Mouse (Mus musculus) layer of hippocampus, adult 18-20 months (tissue): ENCODE measurements at regions not wholly inside any gene's neighbourhood (a gene's known extent, or its start where the extent isn't known, plus 50 kb on each side); places are given as distances from the start of the nearest gene placed in this dataset.
A peak's percentile ranks its signal among the peaks of the same experiment; 100 is the strongest.

ENCODE experiments used
- DNase-seq, 2 experiments: peaks; one replicate each; pipeline ENCODE4 v3.0.0; 2022; ENCODE audit warnings: low spot score in 2 of 2

DNA sequence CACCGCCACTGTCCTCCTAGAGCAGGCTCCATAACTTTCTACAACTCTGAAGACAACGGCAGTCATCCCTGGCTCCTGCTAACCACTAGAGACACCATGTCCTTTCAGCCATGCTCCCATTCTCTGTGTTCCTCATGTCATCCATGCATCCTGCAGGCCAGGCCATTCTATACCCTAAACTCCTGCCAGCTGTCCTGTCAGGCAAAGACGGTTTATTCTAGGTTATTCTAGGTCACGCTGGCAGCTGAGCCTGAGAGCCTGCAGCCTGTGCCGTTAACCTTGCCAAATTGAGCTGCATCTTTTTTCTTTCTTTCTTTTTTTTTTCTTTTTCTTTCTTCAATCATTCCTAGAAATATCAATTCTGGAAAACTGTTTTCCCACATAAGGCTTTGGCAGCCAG lies 406.0 kb upstream of the Acvr2a start:
- no peak for DNase-seq

DNA sequence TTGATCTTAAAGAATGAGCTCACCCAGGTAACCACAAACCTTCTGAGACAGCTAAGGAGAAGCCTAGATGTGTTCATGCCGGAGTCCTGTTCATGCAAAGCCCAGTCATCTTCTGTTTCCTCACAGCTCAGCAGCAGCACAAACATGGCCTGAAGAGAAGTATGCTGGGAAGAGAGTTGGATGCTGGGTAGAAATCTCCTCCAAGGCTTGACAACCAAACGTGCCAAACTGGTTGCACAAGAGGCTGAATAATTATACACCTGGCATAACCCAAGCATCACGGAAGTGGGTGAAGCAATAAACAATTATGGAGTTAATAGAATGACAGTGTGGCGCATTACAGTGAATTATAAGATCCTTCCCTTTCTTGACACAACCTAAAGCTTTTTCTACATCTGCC lies 404.0 kb upstream of the Acvr2a start:
- no peak for DNase-seq

- no peak for DNase-seq
Measured at GRCm38 (mm10) chr2:48411392-48411791, 402.5 kb upstream of the Acvr2a start.

DNA sequence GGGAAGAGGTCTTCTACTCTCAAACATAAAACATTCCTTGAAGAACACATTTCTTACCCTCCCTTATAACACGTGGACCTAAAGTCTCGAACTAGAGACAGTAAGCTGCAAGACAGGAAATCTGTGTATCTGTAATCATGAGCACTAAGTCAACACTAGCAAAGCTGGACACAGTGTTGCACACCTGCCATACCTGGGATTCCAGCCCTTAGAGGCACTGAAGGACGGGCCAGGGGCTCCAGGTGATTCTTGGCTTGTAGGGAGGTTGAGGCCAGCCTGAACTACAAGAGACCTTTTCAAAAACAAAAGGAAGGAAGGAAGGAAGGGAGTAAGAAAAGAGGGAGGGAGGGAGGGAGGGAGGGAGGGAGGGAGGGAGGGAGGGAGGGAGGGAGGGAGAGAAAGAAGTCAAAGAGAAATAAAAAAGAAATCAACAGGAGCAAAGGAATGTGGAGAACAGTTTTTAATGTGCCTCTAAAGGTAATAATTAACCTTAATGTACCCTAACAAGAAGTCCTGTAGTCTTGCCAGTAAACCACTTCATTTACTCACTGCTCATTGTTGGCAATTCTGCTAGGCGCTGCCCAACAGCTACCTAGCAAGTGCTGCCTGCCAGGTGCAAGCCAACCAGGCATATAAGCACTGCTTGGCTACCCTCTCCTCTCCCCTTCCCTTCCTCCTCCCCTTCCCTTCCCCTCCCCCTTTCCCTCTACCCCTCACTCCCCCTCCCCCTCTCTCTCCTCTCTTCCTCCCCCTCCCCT lies 401.0 kb upstream of the Acvr2a start:
- no peak for DNase-seq

DNA sequence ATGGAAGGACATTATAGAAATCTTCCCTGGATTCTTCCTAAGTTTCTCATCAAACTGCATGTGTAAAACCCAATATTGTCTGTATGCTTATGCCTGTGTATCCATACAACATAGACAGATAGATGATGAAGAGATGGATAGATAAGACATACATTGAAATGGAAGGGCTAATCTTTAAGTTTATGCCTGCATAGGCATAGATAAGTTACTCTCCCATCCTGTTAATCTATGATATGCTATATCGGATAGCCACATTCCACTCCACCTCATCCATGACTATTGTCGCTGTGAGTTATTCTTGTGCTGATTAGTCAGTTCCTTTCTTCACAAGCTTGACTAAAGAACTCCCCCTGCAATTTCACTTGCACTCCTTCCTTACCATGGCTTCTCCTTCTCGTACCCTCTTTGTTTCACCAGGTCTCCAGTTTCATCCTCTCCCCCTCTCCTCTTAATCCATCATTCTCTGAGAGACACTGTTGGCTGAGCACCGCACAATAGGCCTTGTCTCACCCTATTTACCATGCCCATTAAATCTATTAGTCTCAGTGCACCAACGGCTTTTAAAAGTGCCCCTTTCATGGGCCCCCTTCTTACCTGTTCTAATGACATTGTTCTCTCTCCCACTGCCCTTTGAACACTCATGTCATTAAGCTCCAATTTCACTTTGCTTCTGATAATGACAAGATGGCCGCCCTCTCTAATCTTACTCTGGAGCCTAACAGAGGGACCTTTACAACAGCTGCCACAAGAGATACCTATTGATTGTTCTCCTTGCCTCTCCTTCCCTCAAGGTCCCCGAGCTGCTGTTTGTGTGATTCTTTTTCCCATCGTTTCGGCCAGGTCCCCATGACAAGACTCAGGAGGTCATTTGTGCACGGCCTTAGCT lies 399.1 kb upstream of the Acvr2a start:
- DNase-seq = no peak

GRCm38 (mm10) chr2:48416207-48416750 lies 397.6 kb upstream of the Acvr2a start:
- no peak for DNase-seq

DNA sequence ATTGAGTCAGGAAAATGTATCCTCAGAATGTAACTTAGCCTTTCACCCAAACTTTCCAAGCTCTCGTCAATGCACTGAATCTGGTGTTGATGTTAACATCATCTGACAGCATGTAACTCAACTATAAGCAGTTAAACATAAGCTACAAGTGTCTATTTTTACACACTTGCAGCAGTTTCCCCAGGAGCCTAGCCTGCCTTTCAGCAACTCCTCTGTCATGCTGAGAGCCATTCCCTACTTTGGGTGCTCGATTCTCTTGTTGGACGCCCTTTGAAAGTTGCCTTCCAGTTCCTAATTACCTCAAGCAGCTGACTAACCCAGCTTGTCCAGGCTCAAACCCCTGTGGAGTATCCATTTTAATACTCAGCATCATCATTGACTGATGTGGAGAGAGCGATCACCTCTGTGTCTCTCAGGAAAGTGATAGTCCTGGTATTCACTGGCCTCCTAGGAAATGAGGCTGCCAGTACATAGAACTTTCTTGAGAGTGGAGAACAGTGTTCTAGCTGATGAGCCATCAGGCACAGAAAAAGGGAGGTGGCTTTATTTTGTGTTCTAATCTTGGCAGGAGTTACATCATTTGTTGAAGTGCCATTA lies 396.8 kb upstream of the Acvr2a start:
- DNase-seq = no peak

DNA sequence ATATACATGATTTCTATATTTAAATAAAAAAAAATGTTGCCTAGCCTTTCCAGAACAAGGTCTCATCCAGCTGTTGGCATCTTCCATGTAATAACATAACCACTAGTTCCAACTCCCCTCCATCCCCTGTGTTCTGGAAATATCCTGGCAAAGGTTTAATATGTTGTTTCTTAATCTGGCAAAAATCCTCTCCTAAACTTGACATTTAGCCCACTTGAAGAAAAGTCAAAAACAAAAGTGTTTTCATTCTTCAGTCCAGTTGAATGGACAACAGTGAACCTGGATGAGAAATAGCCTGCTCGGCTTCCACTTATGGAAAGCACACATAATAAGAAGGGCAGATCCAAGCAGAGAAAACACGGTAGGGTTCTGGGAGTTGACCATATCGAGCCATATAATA lies 393.1 kb upstream of the Acvr2a start:
- DNase-seq = no peak

DNA sequence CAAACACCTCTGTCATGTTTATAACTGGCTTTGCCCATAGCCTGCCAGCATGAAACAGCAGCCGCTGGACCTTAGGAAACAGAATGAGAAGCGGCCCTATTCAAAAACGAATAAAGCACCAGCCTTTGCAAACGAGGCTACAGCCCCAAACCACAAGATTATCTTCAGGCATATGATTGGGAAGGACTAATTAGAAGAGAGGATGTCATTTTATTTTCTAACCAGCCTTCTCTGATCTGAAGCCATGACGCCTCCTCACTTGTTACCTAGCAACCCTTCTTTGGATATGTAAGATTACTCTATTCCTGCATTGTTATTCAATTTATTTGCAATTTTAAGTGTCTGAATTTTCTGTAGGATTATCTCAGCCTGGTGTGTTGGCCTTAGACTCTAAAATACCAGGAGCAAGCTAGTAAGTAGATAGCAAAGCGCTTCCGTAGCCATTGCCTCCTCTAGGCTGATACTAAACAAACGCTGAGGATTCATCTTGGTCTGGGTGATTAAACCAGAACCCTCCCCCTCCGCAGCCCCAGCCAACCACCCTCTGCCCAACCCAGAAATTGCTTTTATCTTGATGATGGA lies 390.0 kb upstream of the Acvr2a start:
- peak; percentile 47 to 77 for DNase-seq

GRCm38 (mm10) chr2:48424562-48424961 lies 389.3 kb upstream of the Acvr2a start:
- DNase-seq = no peak

DNA sequence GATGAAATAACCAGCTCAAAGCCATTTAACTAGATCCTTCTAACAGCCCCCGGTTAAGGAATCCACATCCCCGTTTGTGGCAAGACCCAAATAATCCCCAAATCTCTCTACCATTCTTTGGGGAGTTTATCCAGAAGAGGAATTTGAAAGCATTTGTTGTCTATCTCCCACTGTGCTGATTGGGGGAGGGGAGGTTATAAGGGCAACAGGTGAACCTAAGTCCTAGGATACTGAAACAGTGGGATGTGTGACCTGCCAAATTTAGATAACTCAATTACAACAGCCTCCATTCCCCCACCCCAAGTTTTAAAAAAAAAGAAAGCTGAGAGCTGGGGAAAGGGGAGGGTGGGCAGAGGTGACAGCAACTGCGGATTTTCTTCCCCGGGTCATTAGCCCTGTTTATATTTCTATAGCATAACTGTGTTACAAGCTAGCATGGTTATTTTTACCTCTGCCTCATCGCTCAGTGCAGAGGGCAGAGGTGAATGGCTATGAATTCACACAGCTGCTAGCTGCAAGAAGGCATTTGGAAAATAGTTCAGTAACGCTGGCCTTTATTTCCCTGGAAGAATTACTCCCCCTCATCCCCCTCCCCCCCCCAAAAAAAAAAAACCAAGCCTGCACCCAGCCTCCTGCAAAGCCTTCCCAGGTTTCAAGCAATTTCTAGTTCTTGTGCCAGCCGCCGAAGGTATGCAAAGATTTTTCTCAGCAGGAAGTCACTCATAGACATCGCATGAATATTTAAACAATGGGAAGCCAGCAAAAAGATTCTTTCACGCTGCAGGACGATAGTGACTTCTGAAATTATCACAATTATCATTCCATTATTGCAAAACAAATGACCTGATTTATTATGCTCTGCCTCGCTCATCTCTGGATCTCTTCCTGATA lies 388.5 kb upstream of the Acvr2a start:
- DNase-seq = no peak

GRCm38 (mm10) chr2:48432545-48432944 lies 381.4 kb upstream of the Acvr2a start:
- DNase-seq = no peak

GRCm38 (mm10) chr2:48441296-48441990 lies 372.5 kb upstream of the Acvr2a start:
- DNase-seq = no peak

DNA sequence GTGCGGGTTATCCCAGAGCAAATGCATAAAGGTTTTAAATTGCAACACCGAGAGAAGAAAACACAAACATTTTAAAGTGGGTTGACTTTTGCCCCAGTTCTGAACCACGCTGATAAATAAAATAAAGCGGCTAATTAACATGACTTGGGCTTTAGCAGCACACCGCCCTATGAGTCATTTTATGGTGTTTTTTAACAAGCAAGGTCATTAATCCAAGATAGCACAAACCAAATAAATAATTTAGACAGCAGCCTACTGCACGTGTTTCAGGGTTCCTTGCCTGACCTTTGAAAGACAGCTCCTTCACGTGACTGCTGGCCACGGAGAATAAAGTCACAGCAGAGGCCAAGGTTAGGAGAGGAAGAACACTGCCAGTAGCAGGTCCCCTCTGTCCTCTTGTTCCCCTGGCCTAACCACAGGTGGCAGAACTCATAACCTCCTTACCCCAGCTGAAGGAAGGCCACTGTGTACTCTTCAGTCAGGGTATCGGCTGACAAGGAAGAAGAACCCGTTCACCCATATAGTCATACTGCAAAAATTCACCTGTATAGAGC lies 371.8 kb upstream of the Acvr2a start:
- no peak for DNase-seq

GRCm38 (mm10) chr2:48445898-48446604 lies 367.9 kb upstream of the Acvr2a start:
- no peak for DNase-seq

DNA sequence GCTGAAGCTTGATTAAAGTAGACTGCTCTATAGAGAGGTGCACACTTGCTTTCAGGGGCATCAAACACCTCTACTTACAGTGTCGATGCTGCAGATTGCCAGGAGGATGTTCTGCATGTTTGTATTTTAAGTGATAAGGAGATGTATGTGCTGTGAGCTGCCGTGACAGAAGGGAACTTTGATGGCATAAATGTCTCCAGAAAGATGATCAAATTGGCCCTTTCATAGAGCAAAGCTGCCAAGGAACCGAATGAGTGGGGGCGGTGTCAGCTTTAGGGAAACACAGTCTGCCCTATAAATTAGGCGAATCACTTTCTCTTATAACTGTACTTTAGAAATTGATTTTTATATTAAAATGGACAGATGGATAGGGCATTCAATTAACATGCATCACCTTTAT lies 367.3 kb upstream of the Acvr2a start:
- DNase-seq = peak; percentile 25 to 63

DNA sequence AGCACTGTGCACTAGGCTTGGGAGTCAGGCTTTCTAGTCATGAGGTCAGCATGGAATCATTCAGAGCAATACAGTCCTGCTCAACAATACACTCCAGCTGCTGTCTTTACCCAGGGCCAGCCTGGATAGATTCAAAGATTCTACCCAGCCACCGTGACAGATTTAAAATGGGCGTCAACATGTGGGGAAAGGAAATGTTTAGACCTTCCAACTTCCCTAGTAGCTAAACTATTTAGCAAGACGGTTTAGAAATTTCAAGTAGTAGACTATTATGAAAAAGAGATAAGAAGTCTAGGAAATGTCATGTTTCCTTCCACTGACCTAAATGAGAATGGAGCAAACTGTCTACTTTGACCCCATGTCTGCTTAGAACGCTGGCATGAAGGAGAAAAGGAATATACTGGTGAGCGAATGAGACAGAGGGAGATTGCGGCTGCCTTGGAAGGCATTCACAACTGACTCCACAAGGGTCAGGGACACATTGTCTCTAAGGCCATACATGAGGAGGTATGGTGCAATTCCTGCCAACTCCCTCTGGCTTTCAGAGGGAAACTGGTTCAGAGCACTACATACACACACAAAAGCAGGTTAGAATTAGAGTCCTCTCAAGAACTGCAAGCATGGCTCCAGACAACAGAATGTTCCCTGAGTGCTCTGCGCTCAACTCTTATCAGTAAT lies 364.6 kb upstream of the Acvr2a start:
- DNase-seq = no peak
